Mouse (Mus musculus) CD4-positive helper T cell, adult 2 months (primary cell): ENCODE results near the gene Olfr545.

Source experiments
- DNase-seq: peaks from one replicate; pipeline ENCODE4 v3.0.0-alpha.2; 2012; ENCODE audit warnings: low read depth, missing footprints, low spot score

The Olfr545 gene

GRCm38 (mm10) chr7:102478926-102479325 lies 20.4 kb downstream of the Olfr545 start:
- no peak for DNase-seq

- DNase-seq, result no peak
These were observed 20.9 kb downstream of the Olfr545 start for GRCm38 (mm10) chr7:102478425-102478824.

DNA sequence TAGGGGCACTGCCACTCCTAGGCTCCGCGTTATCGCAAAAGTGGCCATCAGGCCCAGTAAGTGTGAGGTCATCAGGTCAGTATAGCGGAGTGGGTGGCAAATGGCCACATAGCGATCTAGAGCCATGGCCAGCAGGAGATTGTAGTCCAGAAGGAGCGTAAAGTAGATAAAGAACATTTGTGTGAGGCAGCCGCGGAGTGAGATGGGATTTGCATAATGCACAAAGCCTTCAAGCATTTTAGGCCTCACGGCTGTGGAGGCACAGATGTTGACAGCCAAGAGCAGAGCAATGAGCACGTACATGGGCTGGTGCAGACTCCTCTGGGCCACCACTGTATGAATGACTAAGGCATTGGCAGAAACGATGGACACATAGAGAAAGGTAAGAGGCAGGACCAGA lies 22.0 kb downstream of the Olfr545 start:
- no peak for DNase-seq

DNA sequence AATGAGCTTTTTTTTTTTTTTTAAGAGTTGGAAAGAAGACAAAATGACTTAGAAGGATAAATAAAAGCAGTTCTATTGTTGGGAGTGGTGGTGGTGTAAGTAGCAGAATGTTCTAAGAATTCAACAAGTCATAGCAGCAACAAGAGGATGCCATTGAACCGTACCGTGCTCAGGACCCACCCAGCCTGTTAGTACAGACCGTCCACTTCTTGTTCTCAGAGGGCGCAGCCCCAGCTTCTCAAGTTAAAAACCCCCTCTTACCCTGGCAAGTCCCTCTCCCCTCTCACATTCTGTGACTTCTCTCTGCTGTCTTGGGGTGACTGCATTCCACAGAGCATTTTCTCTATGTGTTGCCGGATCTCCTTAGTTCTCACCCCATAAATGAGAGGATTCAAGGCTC lies 22.8 kb downstream of the Olfr545 start:
- no peak for DNase-seq

- DNase-seq, result no peak
These were observed 26.7 kb downstream of the Olfr545 start for GRCm38 (mm10) chr7:102472675-102473074.

GRCm38 (mm10) chr7:102467566-102467965 lies 31.8 kb downstream of the Olfr545 start:
- no peak for DNase-seq

GRCm38 (mm10) chr7:102458618-102459380 lies 40.6 kb downstream of the Olfr545 start:
- no peak for DNase-seq

DNA sequence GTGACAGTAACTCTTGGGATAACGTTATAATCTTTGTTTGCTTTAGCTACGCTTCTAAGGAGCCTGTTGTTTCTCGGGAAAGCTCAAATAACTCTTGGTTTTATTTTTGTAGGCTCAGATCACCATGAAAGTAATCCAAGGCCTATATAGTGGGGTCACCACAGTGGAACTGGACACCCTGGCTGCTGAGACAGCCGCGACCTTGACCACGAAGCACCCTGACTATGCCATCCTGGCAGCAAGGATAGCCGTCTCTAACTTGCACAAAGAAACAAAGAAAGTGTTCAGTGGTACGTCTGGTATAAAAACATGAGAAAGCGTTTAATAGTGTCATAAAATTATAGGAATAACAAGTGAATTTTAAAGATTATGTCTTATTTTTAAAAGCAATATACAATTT lies 52.9 kb downstream of the Olfr545 start:
- DNase-seq, result no peak

- no peak for DNase-seq
These were observed 55.1 kb downstream of the Olfr545 start for GRCm38 (mm10) chr7:102444301-102444700.

- DNase-seq, result no peak
These were observed 56.9 kb downstream of the Olfr545 start for GRCm38 (mm10) chr7:102442432-102442831.

DNA sequence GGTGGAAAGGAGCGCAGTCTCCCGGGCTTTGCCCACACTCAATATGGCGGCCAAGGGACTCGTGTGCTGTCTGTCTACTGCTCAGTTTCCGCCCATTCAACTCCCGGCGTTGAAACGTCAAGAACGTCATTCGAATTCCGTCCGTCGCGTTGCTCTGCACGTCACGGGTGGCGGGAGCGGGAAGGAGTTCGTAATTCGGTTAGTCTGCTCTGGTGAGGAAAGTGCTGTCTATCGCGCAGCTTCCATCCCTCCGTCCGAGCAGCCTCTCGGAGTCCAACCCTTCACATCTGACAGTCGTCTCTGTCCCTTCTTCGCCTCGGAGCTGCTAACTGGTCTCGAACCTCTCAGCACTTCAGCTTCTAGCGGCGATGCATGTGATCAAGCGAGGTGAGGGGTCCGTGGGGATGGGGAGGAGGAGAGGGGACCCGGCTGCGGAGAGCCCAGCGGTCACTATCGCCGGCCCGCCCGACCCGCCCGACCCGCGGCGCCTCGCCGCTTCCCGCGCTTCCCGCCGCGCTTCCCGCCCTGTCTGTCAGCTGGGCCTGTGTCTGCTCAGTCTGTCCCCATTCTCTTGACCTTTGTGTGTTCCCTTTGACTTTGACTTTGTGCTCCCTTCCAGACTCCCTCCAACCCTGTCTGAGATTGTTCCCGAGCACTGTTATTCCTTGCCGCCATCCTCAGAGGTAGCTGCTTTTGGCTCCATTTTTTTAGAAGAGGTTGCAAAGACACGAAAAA lies 57.5 kb downstream of the Olfr545 start, which contains the start of gene Rrm1:
TSS of gene Rrm1 (plus strand) at position 39 of the 735 bp plus-strand sequence.
- peak; percentile 97 for DNase-seq
